Mouse (Mus musculus) brain, embryonic 18.5 days (tissue): Measurements from ENCODE around the gene Coro2b.

Source experiments
- DNase-seq: peaks from one replicate; pipeline ENCODE4 v3.0.0-alpha.2; 2012; ENCODE audit warnings: low read depth, low spot score

Coro2b gene

DNA sequence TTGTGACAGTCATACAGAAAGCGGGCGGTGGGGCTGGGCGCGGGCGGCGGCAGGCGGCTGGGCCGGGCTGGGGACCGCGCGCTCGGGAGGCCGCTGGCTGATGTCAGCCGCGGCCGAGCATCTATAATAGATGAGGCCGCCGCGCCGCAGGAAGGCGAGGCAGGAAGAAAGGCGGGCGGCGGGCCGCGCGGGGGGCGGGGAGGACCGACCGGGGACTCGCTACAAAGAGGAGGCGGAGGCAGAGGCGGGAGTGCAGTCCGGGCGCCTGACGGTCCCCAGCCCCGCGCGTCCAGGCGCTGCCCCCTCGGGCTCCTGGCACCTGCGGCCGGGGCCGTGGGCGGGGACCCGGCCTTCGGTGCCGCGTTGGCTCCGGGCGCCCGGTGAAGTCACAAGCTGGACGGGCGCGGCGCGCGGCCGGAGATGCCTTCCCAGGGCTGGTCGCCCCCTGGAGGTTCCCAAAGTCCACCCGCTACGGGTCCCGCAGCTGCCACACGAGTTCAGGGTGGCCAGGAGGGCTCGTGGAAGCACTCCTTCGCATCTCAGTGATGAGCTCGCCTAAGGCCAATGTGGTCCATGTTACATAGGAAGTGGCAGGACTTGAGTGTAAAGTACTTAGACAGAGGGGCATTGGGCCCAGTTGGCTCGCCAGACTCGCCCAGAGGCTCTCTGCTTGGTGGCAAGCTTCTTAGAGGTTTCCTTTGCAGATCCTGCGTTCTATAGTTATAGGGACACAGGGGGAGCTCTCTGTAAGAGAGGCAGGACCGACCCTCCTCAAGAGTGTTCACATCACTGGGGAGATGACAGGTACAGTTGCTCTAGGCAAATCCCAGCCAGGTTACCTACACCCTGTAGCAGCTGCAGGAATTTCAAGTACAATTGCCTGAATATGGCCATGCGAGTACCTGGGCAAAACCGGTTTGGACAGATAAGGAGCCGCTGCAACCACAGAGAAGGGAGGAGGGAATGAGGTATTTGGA is at the start of gene Coro2b:
TSS of gene Coro2b (minus strand) at position 390 of the 977 bp plus-strand sequence.
- no peak for DNase-seq

DNA sequence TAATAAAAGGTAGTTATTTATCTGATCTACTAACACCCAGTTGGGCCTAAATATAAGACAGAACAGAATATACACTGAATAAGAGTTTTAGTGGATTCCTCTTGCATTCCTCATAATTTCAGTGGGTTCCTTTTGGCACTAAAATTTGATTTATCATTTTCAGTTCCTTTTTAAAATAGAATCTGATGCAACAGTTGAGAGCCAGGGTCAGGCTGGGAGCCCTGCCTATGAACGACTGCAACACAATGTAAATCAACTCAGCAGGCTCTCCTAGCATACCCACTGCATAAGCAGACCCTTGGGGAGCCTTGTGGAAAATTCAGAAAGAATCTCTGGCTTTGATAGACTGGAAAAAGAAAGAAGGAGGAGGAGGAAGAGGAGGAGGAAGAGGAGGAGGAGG is 40.7 kb upstream of the Coro2b start:
- DNase-seq, result no peak

DNA sequence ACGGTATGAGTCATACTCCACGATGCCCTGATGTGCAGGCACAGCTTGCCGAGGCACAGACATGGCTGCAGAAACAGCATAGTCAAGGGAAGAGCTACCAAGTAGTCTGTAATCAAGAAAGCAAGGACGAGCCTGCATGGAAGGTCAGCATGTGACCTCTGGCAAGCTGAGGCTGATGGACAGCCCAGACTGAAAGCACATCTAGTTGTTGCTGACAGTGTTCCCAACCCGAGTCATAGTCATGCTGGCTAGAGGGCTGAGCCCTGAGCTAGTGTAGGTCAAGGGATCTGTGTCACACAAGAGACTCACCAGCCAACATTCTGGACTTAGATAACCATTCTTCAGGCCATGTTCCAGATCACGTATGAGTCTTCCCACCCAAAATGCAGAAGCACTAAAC is 32.3 kb upstream of the Coro2b start:
- no peak for DNase-seq

- no peak for DNase-seq
Observed at GRCm38 (mm10) chr9:62567818-62568217, 31.0 kb upstream of the Coro2b start.

GRCm38 (mm10) chr9:62562236-62562635 is 25.4 kb upstream of the Coro2b start:
- DNase-seq, result no peak

GRCm38 (mm10) chr9:62560432-62560831 is 23.6 kb upstream of the Coro2b start:
- DNase-seq, result no peak

- DNase-seq, result no peak
Observed at GRCm38 (mm10) chr9:62560006-62560405, 23.2 kb upstream of the Coro2b start.

- DNase-seq, result no peak
Observed at GRCm38 (mm10) chr9:62559446-62559845, 22.6 kb upstream of the Coro2b start.

DNA sequence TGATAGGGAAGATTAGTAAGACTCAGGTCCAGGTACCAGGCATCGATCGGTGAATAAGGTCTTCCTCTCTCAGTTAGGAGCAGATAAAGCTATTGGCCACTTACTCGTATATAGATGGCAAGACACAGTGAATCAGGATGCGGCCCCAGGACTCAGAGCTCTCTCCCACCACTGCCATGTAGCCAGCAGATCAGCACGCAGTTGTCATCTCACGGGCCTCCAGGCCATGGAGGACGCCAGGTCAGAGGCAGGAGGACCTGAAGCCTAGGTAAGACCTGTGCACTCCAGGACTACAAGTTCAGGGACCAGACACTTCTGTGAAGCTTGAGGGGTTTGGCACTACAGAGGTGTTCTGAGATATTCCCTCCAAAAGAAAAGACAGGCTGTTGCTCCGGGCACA is 21.2 kb upstream of the Coro2b start:
- no peak for DNase-seq

DNA sequence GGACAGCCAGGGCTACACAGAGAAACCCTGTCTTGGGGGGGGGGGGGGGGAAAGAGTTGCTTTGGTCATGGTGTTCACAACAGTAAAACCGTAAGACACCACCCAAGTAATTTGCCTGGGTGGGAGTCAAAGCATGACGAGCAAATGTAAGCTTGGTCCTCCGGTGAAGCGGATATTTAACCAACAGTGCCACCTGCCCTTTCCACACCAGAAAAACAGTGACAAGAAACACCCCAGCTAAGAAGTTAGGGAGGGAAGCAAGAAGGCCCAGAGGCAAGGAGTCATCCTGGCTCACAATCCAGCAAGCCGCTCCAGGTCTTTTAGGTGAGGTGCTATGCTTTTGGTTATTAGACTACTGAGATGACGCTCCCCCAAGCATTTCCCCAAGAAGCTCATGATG is 19.9 kb upstream of the Coro2b start:
- DNase-seq, result no peak

GRCm38 (mm10) chr9:62555258-62555856 is 18.5 kb upstream of the Coro2b start:
- DNase-seq, result no peak

- no peak for DNase-seq
Observed at GRCm38 (mm10) chr9:62554606-62555005, 17.8 kb upstream of the Coro2b start.

GRCm38 (mm10) chr9:62553366-62553940 is 16.6 kb upstream of the Coro2b start:
- DNase-seq, result no peak

DNA sequence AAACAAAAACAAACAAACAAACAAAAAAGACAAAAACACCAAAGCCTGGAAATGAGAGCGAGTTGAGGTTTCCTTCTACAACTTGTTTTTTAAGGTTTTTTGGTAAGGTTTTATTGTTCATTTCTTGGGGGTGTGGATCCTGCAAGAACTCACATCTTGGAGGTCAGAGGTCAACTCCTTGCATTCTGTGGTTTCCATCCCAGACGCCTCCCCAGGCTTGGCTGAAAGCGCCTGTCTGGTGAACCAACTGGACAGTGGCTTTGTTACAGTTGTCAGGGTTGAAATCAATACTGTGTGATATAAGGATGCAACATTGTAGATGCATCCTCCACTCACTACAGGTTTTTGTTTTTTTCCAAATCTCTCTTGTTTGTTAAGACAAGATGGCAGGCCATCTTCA is 14.7 kb upstream of the Coro2b start:
- no peak for DNase-seq

- DNase-seq, result no peak
Observed at GRCm38 (mm10) chr9:62550661-62551093, 13.8 kb upstream of the Coro2b start.

DNA sequence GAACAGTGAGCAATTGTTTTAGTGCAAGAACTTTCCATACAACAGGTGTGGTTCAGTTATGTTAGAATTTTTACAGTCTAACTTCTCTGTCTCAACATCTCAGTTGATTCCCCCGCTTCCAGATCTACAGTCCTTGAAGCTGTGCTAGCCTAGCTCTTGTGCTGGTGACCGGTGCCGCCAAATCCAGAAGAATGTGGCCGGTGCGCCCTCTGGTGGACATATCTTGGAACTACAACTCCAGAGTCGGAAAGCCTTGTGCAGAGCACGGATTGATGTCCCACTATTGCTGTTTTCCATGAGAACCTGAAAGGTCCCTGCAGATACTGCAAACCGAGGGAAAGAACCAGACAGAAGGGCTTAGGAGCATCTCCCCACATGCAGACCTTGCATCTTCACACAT is 13.0 kb upstream of the Coro2b start:
- no peak for DNase-seq

DNA sequence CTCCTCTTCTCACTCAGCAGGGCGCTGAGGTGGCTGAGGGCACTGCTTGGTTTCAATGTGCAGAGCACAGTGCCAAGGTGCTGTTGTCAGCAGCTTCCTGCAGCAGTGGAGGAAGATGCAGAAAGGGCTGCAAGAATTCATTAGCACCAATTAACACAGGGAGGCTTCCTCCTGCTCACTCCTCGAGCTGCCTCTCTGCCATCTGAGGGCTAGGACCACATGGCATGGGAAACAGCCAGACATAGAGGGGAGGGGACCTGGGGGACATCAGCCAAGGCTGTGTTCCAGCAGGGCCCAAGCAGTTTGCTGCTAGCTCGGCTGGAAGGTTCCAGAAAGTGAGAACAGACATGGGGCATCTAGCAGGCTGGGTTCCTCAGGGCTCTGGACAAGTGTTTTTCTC is 10.6 kb upstream of the Coro2b start:
- DNase-seq, result no peak

GRCm38 (mm10) chr9:62544856-62545255 is 8.0 kb upstream of the Coro2b start:
- no peak for DNase-seq

GRCm38 (mm10) chr9:62543878-62544277 is 7.0 kb upstream of the Coro2b start:
- no peak for DNase-seq

- DNase-seq, result no peak
Observed at GRCm38 (mm10) chr9:62541606-62542005, 4.8 kb upstream of the Coro2b start.

- no peak for DNase-seq
Observed at GRCm38 (mm10) chr9:62541182-62541581, 4.3 kb upstream of the Coro2b start.

- DNase-seq, result no peak
Observed at GRCm38 (mm10) chr9:62540736-62541135, 3.9 kb upstream of the Coro2b start.

- no peak for DNase-seq
Observed at GRCm38 (mm10) chr9:62540166-62540565, 3.3 kb upstream of the Coro2b start.
